Mouse (Mus musculus): ENCODE results near the gene Olfr1015.

Olfr1015 gene

GRCm38 (mm10) chr2:85781717-85782116 is at the start of gene Olfr1015:
TSS of gene Olfr1015 (plus strand) at chr2:85782017.
- in situ Hi-C loops (cut with MboI, MseI) = no loop called here

GRCm38 (mm10) chr2:85753822-85754221 is 28.0 kb upstream of the Olfr1015 start:
- in situ Hi-C loops (cut with MboI, MseI) = no loop called here

- in situ Hi-C loops (cut with MboI, MseI) = no loop called here
Observed at GRCm38 (mm10) chr2:85762666-85763065, 19.2 kb upstream of the Olfr1015 start, which contains the start of gene Olfr1012. TSS of gene Olfr1012 (minus strand) at chr2:85762766.

DNA sequence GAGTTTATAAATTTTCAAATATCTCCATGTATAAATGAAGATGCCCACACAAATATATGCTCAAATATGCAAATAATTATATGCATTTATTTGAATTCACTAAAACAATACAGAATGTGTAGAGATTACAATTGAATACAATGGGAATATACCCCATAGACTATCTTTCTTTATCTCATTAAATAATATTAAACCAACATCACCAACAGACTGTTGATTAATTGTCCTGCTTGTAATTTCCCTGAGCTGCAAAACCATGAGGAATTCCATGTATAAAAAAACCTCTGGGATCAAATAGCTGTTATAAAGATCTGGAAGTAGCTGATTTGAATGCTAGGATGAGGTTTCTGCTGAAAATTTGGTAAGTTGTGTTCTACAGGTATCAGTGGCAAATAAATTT is 15.0 kb upstream of the Olfr1015 start, which contains the start of gene Olfr1013:
Gene Olfr1013 (plus strand): TSS at position 301 of the 400 bp plus-strand sequence.
- in situ Hi-C loops (cut with MboI, MseI) = no loop called here

DNA sequence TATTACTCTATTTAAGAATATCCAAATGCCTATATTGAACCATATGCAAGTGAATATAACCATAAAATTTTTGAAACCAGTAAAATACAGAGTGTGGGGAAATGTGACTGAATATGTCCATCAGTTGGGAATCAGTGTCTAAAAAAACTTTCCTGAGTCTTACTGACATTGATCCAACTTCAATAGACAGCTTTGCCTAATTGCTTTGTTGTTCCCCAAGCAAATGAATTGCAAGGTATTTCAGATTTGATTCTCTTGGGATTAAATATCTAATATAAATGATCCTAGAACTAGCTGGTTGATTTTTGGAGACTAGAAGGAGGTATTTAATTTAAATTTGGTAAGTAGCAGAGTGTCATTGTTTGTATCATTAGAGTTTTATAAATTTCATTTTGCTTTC is 9.4 kb upstream of the Olfr1015 start, which contains the start of gene Olfr1014:
Gene Olfr1014 (plus strand): TSS at position 301 of the 400 bp plus-strand sequence.
- in situ Hi-C loops (cut with MboI, MseI) = no loop called here

DNA sequence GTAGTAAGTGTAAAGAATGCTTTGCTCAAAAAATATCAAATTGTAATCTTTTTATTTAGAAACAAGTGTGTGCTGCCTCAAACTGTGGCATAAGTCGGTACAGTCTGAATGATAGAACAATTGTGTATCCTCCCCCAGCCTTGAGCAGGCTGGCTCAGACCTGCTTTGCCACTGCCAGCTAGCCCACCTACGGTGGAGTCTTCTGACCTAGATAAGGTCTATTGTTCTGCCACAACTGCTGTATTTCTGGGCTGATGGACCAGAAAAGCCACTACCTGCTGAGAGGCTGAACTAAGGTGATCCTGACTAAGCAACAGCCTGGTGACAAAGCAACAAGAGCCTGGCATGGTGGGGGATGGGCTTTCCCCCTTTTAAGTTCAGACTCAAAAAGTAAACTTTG is 10.5 kb downstream of the Olfr1015 start:
- in situ Hi-C loops (cut with MboI, MseI) = no loop called here

DNA sequence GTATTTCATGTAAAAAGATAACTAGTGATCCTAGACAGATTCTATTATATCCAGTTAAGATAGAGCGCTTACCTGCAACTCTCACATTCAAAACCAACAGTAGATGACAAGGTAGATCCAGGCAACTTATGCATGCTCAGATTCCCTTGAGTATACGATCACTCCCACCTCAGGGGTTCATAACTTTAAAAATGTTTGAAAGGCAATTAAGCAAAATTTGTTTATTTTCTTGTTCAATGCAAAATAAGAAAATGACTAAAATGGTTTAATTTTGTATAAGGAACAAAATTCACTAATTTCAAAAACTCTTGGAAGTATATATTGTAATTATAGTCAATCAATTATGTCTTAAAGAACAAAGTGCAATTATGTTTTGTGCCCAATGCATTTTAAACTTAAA is 20.6 kb downstream of the Olfr1015 start, which contains the start of gene Olfr1016:
Gene Olfr1016 (minus strand): TSS at position 101 of the 400 bp plus-strand sequence.
- in situ Hi-C loops (cut with MboI, MseI) = no loop called here

DNA sequence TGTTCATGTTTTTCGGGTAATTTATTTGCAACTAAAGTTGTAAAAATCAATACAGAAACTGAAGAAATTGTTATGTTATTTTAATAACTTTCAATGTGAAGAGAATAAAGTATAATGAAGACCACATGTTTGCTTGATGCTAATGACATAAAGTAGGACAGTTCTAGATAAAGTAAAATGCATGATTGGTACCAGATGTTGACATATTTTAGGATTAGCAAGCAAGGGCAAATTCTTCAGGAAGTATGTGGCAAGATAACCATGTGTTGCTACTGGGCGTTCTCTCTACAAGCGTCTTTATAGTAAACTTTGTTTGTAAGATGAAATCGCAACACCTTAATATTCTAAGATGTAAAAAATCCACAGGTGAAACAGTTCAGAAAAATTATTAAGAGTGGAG is 22.7 kb downstream of the Olfr1015 start:
- in situ Hi-C loops (cut with MboI, MseI) = no loop called here

- in situ Hi-C loops (cut with MboI, MseI) = no loop called here
Observed at GRCm38 (mm10) chr2:85818179-85818578, 36.4 kb downstream of the Olfr1015 start, which contains the start of gene Olfr1018. TSS of gene Olfr1018 (plus strand) at chr2:85818479.
